Mouse (Mus musculus) heart, embryonic 16.5 days (tissue): ENCODE data around the gene Got2. TPM values are rescaled to one million over a fixed set of nuclear protein-coding genes. Genes with fewer than 3 reads are reported as not detected.

Experiments
- ATAC-seq: fragments of 200-750 bp; cut with Nextera tagmentation; replicated peaks from 2 replicates; pipeline ENCODE4 v1.8.0; 2017; ENCODE audit warnings: moderate number of reproducible peaks; ENCODE audit not compliant: insufficient read depth, low FRiP score; ENCODE audit errors: extremely low read depth
- H3K27ac ChIP-seq: fragments of 300-500 bp; sonication (generic); 2 replicates; pipeline ENCODE4 v1.5.1; 2014; ENCODE audit warnings: mild to moderate bottlenecking, low read length, control low read depth, moderate library complexity
- H3K27me3 ChIP-seq: fragments of 300-500 bp; sonication (generic); 2 replicates; pipeline ENCODE4 v1.6.1; 2014; ENCODE audit warnings: low read length, mixed read lengths; ENCODE audit not compliant: control insufficient read depth, insufficient read depth
- H3K36me3 ChIP-seq: fragments of 300-500 bp; sonication (generic); 2 replicates; pipeline ENCODE4 v1.6.1; 2014; ENCODE audit not compliant: control insufficient read depth, insufficient read depth
- H3K4me1 ChIP-seq: fragments of 300-500 bp; sonication (generic); 2 replicates; pipeline ENCODE4 v1.6.1; 2014; ENCODE audit warnings: low read length, mixed read lengths; ENCODE audit not compliant: control insufficient read depth, insufficient read depth
- H3K4me2 ChIP-seq: fragments of 300-500 bp; sonication (generic); 2 replicates; pipeline ENCODE4 v1.6.1; 2014; ENCODE audit warnings: low read depth, mild to moderate bottlenecking, control low read depth, low read length
- H3K4me3 ChIP-seq: fragments of 300-500 bp; sonication (generic); 2 replicates; pipeline ENCODE4 v1.5.1; 2014; ENCODE audit warnings: mild to moderate bottlenecking, control low read depth, low read length
- H3K9ac ChIP-seq: fragments of 300-500 bp; sonication (generic); 2 replicates; pipeline ENCODE4 v1.6.1; 2014; ENCODE audit warnings: low read length, control low read depth
- H3K9me3 ChIP-seq: fragments of 300-500 bp; sonication (generic); replicated peaks from 2 replicates; pipeline ENCODE4 v1.6.1; 2016; ENCODE audit warnings: low read length; ENCODE audit not compliant: control insufficient read depth
- WGBS: fragments of 180-500 bp; shearing (Covaris S2); extraction: QIAGEN DNeasy Blood & Tissue Kit; methylation state at CpG from one replicate; pipeline ENCODE4 v1.1.7; 2014; 5-methylcytosine and 5-hydroxymethylcytosine counted together
- polyA plus RNA-seq: library from polyadenylated mRNA; unstranded; fragments of >200 nt; fragmentation: Nextera tagmentation; extraction: Ambion mirVana; gene quantifications from 2 replicates; pipeline ENCODE4 v1.2.1, GENCODE M21; 2015

Gene Got2
- 478 and 487 TPM in 2 replicates for polyA plus RNA-seq

DNA sequence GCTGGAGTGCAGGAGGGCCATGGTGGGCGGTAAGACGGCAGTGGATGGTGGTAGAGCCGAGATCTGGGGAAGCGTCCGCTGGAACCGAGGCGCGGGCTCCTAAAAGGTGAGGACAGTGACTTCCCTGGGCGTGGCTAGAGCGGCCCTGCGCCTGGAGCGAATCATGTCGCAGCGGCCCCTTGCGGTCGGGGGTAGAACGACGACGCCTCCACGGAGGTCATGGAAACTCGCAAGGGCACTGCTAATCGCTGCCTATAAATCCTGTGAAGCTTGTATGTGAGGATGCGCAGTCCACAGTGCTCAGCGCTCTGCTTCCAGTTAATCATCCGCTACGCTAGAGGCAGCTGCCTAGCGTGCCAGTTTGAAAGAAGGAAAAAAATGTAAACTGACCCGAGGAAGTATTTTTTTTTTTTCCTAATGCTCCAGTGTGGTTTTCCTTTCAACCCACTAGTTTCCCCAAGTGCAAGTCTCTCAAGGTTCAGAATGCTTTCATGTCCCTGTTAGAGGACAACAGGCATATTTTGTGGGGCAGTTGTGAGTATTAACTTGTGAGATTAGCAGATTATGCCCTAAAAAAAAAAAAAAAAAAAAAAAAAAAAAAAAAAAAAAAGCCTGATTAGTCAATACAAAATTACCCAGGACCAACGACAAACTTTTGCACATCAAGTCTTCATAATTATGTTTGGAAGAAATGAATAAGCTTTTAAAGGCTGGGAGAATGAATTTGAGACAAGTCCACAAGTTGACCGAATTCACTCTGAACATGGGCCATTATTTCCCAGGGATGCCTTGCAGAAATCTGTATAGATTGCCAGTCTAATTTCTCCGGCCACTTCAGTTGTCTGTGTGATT is at the start of gene Got2:
Got2 (minus strand) TSS at position 263 of the 852 bp plus-strand sequence.
- peak within 1 kb of the TSS; percentile 70 for H3K4me2 ChIP-seq
- 7% methylated on average over 31 of the region's 31 CpGs for WGBS
- ATAC-seq: peak; percentile 85

DNA sequence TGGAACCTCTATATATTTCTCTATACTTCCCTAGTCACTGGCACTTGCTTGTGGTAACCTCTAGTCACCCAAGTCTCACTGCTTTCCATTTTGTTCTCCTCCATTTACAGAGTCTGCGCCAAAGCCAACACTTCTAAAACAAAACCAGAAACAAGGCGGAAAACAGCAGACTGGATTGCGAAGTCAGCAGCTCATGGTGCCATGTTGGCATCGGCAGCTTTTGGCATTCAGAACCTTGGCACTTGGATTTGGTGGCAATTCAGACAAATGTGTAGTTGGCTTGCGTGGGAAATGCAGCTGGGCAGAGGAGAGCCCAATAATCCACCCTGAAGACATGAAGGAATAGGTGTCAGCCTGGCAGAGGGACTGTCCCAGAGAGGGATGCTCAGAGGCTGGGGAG is 44.5 kb upstream of the Got2 start:
- Histone ChIP-seq H3K27me3 (no peaks in the 10 kb centered on the region), H3K4me1 (no peaks in the 10 kb centered on the region), H3K9ac (no peak overlapping the region), H3K9me3 (no peaks in the 10 kb centered on the region), H3K36me3 (no peaks in the 10 kb centered on the region), H3K4me2 (no peak overlapping the region), H3K4me3 (no peak overlapping the region), H3K27ac (no peak overlapping the region)
- ATAC-seq: no peak
- WGBS: 91% methylated on average over 5 of the region's 5 CpGs

More for the DNA sequence above, at the start of gene Got2:
- Histone ChIP-seq H3K9me3 (0 out of 2 replicates have a peak, but pooled peaks cover 2% of the 10 kb centered on the region), H3K4me1 (peaks cover 24% of the 10 kb centered on the region), H3K27me3 (no peaks in the 10 kb centered on the region), H3K36me3 (no peaks in the 10 kb centered on the region), H3K27ac (peak within 1 kb of the TSS; percentile 93), H3K9ac (peak within 1 kb of the TSS; percentile 93), H3K4me3 (peak within 1 kb of the TSS; percentile 96)

DNA sequence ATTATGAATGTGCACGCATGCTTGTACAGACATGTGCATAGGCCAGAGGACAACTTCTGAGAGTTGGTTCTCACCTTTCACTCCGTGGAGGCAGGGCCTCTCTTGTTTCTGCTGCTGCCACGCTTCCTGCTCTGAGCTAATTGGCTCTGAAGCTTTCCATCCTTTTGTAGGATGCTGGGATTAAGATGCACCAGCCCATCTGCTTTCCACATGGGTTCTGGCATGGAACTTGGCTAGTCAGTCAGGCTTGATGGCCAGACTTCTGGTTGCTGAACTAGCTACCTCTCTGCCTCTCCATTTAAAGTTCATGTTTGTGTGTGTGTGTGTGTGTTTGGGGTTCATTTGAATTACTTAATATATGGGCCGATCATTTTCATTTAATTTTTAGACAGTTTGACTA is 41.5 kb upstream of the Got2 start:
- Histone ChIP-seq H3K27ac (no peak overlapping the region), H3K4me1 (no peaks in the 10 kb centered on the region), H3K4me3 (no peak overlapping the region), H3K9ac (no peak overlapping the region), H3K4me2 (no peak overlapping the region), H3K9me3 (no peaks in the 10 kb centered on the region), H3K36me3 (no peaks in the 10 kb centered on the region), H3K27me3 (no peaks in the 10 kb centered on the region)
- WGBS: 62% methylated on average over 4 of the region's 4 CpGs
- no peak for ATAC-seq

DNA sequence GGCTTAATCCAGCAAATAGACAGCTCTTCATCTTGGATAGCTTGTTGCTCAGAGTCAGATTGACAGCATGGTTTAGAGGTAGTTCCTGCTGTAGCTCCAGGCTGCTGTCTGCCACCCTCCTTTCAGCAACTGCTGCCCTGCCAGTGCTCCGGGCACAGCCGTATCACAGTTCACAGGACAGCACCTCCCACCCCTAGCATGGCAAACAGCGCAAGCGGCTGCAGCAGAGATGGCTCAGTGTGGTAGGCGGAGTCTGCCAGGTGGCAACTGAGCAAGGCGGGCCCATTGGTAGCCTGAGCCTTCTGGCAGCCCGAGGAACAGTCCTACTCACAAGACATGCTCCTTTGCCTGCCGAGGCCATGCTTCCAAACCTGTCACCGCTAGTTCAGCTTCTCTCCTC is 27.8 kb upstream of the Got2 start:
- Histone ChIP-seq H3K9me3 (no peaks in the 10 kb centered on the region), H3K9ac (peak overlapping the region; percentile 43), H3K27me3 (no peaks in the 10 kb centered on the region), H3K36me3 (no peaks in the 10 kb centered on the region), H3K4me2 (peak overlapping the region; percentile 71), H3K4me1 (0 out of 2 replicates have a peak, but pooled peaks cover 2% of the 10 kb centered on the region), H3K27ac (no peak overlapping the region), H3K4me3 (peak overlapping the region; percentile 43)
- peak; percentile 80 for ATAC-seq
- WGBS: 6% methylated on average over 9 of the region's 9 CpGs

DNA sequence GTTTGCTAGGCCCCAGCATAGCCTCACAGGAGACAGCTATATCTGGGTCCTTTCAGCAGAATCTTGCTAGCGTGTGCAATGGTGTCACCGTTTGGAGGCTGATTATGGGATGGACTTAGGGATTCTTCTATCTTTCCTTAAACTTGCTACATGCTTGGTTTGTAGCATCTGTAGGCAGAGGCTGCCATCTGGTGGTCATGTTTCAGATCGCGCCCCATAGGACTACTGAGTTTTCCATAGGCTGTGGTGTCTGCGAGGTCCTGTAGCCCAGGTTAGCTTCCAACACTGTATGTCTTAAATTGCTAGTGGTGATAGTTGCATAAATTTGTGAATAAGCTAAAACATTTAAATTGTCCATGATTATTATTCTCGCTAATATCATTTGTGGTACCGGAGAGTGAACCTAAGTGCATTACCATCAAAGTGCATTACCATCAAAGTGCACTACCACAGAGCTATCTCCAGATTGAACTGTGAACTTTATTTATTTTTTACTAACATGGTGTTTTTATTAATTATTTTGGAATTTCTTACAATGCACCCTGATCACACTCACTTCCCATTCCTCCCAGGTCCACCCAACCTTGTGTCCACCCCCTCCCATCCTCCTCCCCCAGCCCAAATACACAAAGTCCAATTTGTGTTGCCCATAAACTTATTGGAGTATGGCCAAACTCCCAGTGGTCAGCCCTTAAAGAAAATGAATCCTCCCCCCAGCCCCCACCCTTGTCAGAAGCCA is 26.7 kb upstream of the Got2 start:
- WGBS: 5% methylated on average over 7 of the region's 7 CpGs
- 0 out of 2 replicates have a peak, but pooled peaks cover 2% of the 10 kb centered on the region for H3K4me1 ChIP-seq
- H3K27me3 ChIP-seq: no peaks in the 10 kb centered on the region
- H3K9ac ChIP-seq: no peak overlapping the region
- H3K4me3 ChIP-seq: no peak overlapping the region
- no peak overlapping the region for H3K27ac ChIP-seq
- H3K4me2 ChIP-seq: no peak overlapping the region; the same call in 1 of the 2 replicates
- H3K36me3 ChIP-seq: no peaks in the 10 kb centered on the region
- peak; percentile 76; the same call in 1 of the 2 replicates for ATAC-seq
- H3K9me3 ChIP-seq: no peaks in the 10 kb centered on the region

DNA sequence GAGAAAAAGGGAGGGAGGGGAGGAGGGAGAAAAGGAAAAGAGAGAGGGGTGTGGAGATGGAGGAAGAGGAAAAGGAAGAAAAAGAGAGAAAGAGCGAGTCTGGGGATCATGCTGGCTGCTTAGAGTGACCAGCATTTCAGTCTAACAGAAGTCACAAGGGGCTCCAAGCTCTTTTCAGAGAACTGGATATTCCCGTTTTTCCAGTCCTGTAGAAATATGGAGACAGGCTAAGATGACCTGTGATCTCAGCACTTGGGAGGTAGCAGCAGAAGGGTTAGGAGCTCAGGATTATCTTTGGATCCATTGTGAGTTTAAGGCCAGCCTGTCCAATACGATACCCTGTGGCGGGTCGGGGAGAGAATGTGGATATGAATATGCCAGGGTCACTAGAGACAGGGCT is 22.9 kb upstream of the Got2 start:
- 71% methylated on average over 5 of the region's 5 CpGs for WGBS
- Histone ChIP-seq H3K27ac (no peak overlapping the region), H3K4me3 (no peak overlapping the region), H3K9ac (no peak overlapping the region), H3K36me3 (no peaks in the 10 kb centered on the region), H3K9me3 (no peaks in the 10 kb centered on the region), H3K4me2 (no peak overlapping the region), H3K27me3 (no peaks in the 10 kb centered on the region), H3K4me1 (0 out of 2 replicates have a peak, but pooled peaks cover 2% of the 10 kb centered on the region)
- ATAC-seq: no peak

DNA sequence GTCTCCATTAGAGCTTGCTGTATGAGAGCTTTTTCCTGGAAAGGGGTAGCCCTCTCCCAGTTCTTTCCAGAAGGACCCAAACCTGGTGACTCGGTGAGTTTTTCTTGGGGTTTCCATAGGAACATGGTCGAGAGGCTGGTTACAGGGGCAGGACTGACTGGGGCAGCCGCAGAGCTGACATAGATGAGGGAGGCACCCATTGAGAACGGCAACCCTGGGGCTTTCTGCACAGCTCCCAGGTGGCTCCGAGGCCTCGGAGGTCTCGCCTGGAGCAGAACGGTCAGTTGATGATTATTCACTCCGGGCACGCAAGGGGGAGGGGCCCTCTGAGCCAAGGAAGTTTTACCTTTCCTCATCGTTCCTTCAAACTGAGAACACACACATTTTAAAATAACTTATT is 19.5 kb upstream of the Got2 start:
- no peak overlapping the region for H3K4me3 ChIP-seq
- no peak for ATAC-seq
- no peaks in the 10 kb centered on the region for H3K27me3 ChIP-seq
- H3K9ac ChIP-seq: no peak overlapping the region
- no peak overlapping the region for H3K27ac ChIP-seq
- no peak overlapping the region for H3K4me2 ChIP-seq
- no peaks in the 10 kb centered on the region for H3K9me3 ChIP-seq
- WGBS: 84% methylated on average over 11 of the region's 11 CpGs
- H3K4me1 ChIP-seq: no peaks in the 10 kb centered on the region
- H3K36me3 ChIP-seq: no peaks in the 10 kb centered on the region

DNA sequence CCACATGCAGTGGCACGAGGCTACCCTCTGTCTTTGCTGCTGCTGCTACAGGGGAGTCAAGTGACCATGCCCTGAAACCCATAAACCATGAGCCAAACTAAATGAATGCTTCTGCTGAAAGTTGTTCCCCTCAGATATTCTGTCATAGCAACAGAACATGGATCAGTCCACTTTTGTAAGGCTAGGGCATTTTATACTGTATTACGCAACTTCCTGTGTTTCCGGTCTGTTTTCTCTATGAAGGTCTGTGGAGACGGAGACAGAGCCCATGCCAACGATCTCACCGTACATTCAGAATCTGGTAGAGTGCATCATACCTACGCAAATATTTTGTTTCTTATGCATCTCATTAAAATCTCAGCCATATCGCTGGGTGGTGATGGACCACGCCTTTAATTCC is 18.4 kb upstream of the Got2 start:
- WGBS: 77% methylated on average over 9 of the region's 9 CpGs
- Histone ChIP-seq H3K27me3 (no peaks in the 10 kb centered on the region), H3K4me3 (no peak overlapping the region), H3K4me1 (no peaks in the 10 kb centered on the region), H3K9me3 (no peaks in the 10 kb centered on the region), H3K36me3 (no peaks in the 10 kb centered on the region), H3K4me2 (no peak overlapping the region), H3K9ac (no peak overlapping the region), H3K27ac (no peak overlapping the region)
- ATAC-seq: no peak

DNA sequence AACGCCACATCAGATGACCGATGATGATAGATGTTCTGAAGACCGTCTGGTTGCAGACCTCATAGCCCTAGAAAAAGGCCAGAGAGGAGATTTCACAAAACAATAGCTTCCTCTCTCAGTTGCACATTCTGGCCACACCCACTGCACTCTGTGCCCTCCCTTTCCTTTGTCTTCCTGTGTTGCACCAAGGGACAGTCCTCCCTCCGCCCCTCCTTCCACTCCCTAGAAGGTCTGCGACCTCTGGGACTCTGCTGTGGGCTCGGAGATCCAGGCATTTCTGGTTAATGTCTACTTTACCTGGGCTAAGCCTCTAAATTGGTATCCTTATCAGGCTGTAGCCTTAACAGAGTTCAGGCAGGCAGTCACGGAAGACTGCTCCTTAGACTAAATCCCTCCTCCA is 13.5 kb upstream of the Got2 start:
- Histone ChIP-seq H3K4me1 (no peaks in the 10 kb centered on the region), H3K27ac (no peak overlapping the region), H3K9ac (no peak overlapping the region), H3K9me3 (no peaks in the 10 kb centered on the region), H3K36me3 (no peaks in the 10 kb centered on the region), H3K4me2 (no peak overlapping the region), H3K27me3 (no peaks in the 10 kb centered on the region), H3K4me3 (no peak overlapping the region)
- 41% methylated on average over 7 of the region's 7 CpGs for WGBS
- no peak for ATAC-seq
